Mouse (Mus musculus): ENCODE results near the gene Hist1h1a.

GRCm38 (mm10) chr13:23729192-23729525 lies 34.3 kb upstream of the Hist1h1a start:
- TF ChIP-seq GATA1 (IDR thresholded peaks at IDR 0.05; ENCODE audit: borderline replicate concordance, low read length) = no peak
- TF ChIP-seq FLI1 (IDR thresholded peaks at IDR 0.05; ENCODE audit: low read length) = no peak
